In the genomic region with DNA sequence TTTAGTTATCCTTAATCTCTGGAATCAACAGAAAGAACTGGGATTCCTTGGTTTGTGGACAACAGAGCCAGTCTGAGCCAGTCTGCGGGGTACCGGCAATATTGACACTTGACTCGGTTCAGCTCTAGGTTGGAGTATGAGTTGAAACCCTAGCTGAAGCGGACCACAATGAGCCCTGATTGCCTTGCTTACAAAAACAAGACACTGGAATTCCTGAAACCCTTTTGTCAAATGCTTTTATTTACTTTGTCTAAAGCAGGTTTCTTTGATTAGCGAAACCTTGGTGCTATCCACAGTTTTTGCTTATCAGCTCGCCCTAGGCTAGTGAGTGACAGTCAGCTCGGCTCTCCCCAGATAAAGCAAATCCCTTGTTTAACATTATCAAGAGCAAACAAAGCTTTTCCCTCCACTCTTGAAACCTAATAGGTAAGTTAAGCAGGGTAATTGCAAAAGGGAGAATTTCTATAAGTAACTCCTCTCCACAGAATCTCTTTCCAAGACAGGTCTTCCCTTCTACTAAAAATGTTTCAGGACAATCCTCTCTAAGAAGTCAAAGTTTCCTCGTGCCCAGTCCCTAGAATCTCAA, we compare ENCODE assay signal across 9 mouse cellular contexts.
DNase-seq lines count a peak whose midpoint lies in the region; ATAC-seq and TF ChIP-seq lines count a peak whose summit lies in the region.
"Had no signal": no experiment of that assay in that cellular context is flagged by ENCODE, and none has a peak within 500 bp of the region (broad histone marks: within the 10 kb centered on the region; RNA-seq: fewer than 3 reads in every experiment).

No protein-coding gene starts in this region.

- peak overlapping the region; percentile 46 for H3K4me3 ChIP-seq in liver, adult 2 months (ENCODE audit: insufficient read depth, low read depth, low read length)
- peak overlapping the region; percentile 63 for H3K4me3 ChIP-seq in embryonic facial prominence, embryonic 15.5 days (replicated peaks)
- 0 out of 2 replicates have a peak overlapping the region, but pooled peaks have one; percentile 3 for H3K4me3 ChIP-seq in intestine, postnatal 0 days (ENCODE audit: low read depth, low read length)
- peak overlapping the region; percentile 64 for H3K4me3 ChIP-seq in neural tube, embryonic 15.5 days (replicated peaks)
- no peak overlapping the region for H3K4me3 ChIP-seq in thymus, adult 2 months (ENCODE audit: control insufficient read depth, insufficient read depth, low read length)

- H3K4me1 ChIP-seq in liver, adult 2 months (ENCODE audit: control insufficient read depth, insufficient read depth, low read length), result peaks cover 22% of the 10 kb centered on the region
- peaks cover 9% of the 10 kb centered on the region; the same call in 1 of the 2 replicates for H3K4me1 ChIP-seq in embryonic facial prominence, embryonic 15.5 days
- H3K4me1 ChIP-seq in intestine, postnatal 0 days (replicated peaks; ENCODE audit: control insufficient read depth, insufficient read depth, low read length), result no peaks in the 10 kb centered on the region
- peaks cover 35% of the 10 kb centered on the region for H3K4me1 ChIP-seq in neural tube, embryonic 15.5 days
- H3K4me1 ChIP-seq in thymus, adult 2 months (replicated peaks; ENCODE audit: control insufficient read depth, insufficient read depth, low read length), result no peaks in the 10 kb centered on the region

- no peaks in the 10 kb centered on the region for H3K36me3 ChIP-seq in liver, adult 2 months (ENCODE audit: control insufficient read depth, insufficient read depth, low read length)
- H3K36me3 ChIP-seq in embryonic facial prominence, embryonic 15.5 days, result no peaks in the 10 kb centered on the region
- H3K36me3 ChIP-seq in intestine, postnatal 0 days (ENCODE audit: control insufficient read depth, insufficient read depth), result no peaks in the 10 kb centered on the region
- H3K36me3 ChIP-seq in neural tube, embryonic 15.5 days, result no peaks in the 10 kb centered on the region
- H3K36me3 ChIP-seq in thymus, adult 2 months (ENCODE audit: control insufficient read depth, insufficient read depth, low read length), result no peaks in the 10 kb centered on the region

- H3K27ac ChIP-seq in liver, adult 2 months (replicated peaks; ENCODE audit: insufficient read depth, low read depth, low read length), result peak overlapping the region; percentile 48
- H3K27ac ChIP-seq in embryonic facial prominence, embryonic 15.5 days (replicated peaks), result no peak overlapping the region
- H3K27ac ChIP-seq in intestine, postnatal 0 days (ENCODE audit: low read depth, low read length), result no peak overlapping the region
- H3K27ac ChIP-seq in neural tube, embryonic 15.5 days (replicated peaks), result no peak overlapping the region
- no peak overlapping the region for H3K27ac ChIP-seq in thymus, adult 2 months (ENCODE audit: control insufficient read depth, insufficient read depth, low read length)

- no peaks in the 10 kb centered on the region; the same call in 1 of the 2 replicates for H3K79me2 ChIP-seq in liver, adult 2 months (ENCODE audit: control insufficient read depth, insufficient read depth, low read length)

- peak; percentile 56 for DNase-seq in liver, adult 2 months (ENCODE audit: extremely low read depth, low read depth, low spot score)
- no peak for DNase-seq in liver
- no peak for DNase-seq in urinary bladder, postnatal 14 days (ENCODE audit: low spot score)
- DNase-seq in thymus, adult 2 months, result no peak
- no peak for DNase-seq in gastrocnemius, postnatal 4 days (ENCODE audit: low spot score in 2 of 2)
- DNase-seq: cerebellum, adult 2 months had no signal

- H3K9me3 ChIP-seq in embryonic facial prominence, embryonic 15.5 days (replicated peaks), result no peaks in the 10 kb centered on the region
- no peaks in the 10 kb centered on the region for H3K9me3 ChIP-seq in intestine, postnatal 0 days (ENCODE audit: control insufficient read depth)
- H3K9me3 ChIP-seq in neural tube, embryonic 15.5 days (replicated peaks), result no peaks in the 10 kb centered on the region

- no peak for TF ChIP-seq CTCF in liver, adult 2 months (IDR thresholded peaks at IDR 0.05; ENCODE audit: low read depth, low read length)
- no peak for TF ChIP-seq CTCF in intestine, postnatal 0 days (IDR thresholded peaks at IDR 0.05; ENCODE audit: low read depth)
- no peak for TF ChIP-seq CTCF in thymus, adult 2 months (IDR thresholded peaks at IDR 0.05; ENCODE audit: borderline replicate concordance, control insufficient read depth, extremely low read depth, insufficient read depth, low read length, poor library complexity)

- H3K27me3 ChIP-seq in liver, adult 2 months (ENCODE audit: control insufficient read depth, insufficient read depth, low read length), result no peaks in the 10 kb centered on the region
- 0 out of 2 replicates have a peak, but pooled peaks cover 7% of the 10 kb centered on the region for H3K27me3 ChIP-seq in embryonic facial prominence, embryonic 15.5 days
- H3K27me3 ChIP-seq in intestine, postnatal 0 days (replicated peaks; ENCODE audit: control insufficient read depth, insufficient read depth, low read length), result peaks cover 31% of the 10 kb centered on the region; the same call in 1 of the 2 replicates
- H3K27me3 ChIP-seq in neural tube, embryonic 15.5 days (replicated peaks), result no peaks in the 10 kb centered on the region
- peaks cover 9% of the 10 kb centered on the region; the same call in 1 of the 2 replicates for H3K27me3 ChIP-seq in thymus, adult 2 months (ENCODE audit: control insufficient read depth, insufficient read depth, low read length)

- 6% methylated on average over 8 of the region's 8 CpGs for WGBS in liver, adult 2 months
- WGBS in embryonic facial prominence, embryonic 15.5 days, result 32% methylated on average over 8 of the region's 8 CpGs
- 24% methylated on average over 8 of the region's 8 CpGs for WGBS in intestine, postnatal 0 days
- WGBS in neural tube, embryonic 15.5 days, result 13% methylated on average over 8 of the region's 8 CpGs
- 92% methylated on average over 8 of the region's 8 CpGs for WGBS in thymus, adult 2 months

- TF ChIP-seq POLR2A in liver, adult 2 months (IDR thresholded peaks at IDR 0.05; ENCODE audit: extremely low read depth, insufficient read depth, low read length), result no peak
- no peak for TF ChIP-seq POLR2A in thymus, adult 2 months (IDR thresholded peaks at IDR 0.05; ENCODE audit: control insufficient read depth, extremely low read depth, insufficient read depth, low read length, poor library complexity)

- H3K9ac ChIP-seq in liver, adult 2 months (ENCODE audit: low read depth, low read length), result peak overlapping the region; percentile 60
- no peak overlapping the region for H3K9ac ChIP-seq in embryonic facial prominence, embryonic 15.5 days
- H3K9ac ChIP-seq in intestine, postnatal 0 days (ENCODE audit: low read depth, low read length), result no peak overlapping the region
- H3K9ac ChIP-seq in neural tube, embryonic 15.5 days (replicated peaks), result 0 out of 2 replicates have a peak overlapping the region, but pooled peaks have one; percentile 22

- H3K4me2 ChIP-seq in embryonic facial prominence, embryonic 15.5 days (replicated peaks), result peak overlapping the region; percentile 91
- H3K4me2 ChIP-seq in intestine, postnatal 0 days (replicated peaks; ENCODE audit: low read depth), result peak overlapping the region; percentile 31
- peak overlapping the region; percentile 95 for H3K4me2 ChIP-seq in neural tube, embryonic 15.5 days

- no peak for ATAC-seq in embryonic facial prominence, embryonic 15.5 days (ENCODE audit: insufficient number of reproducible peaks, low FRiP score, low TSS enrichment, low read depth)
- ATAC-seq in intestine, postnatal 0 days, result no peak
- ATAC-seq in neural tube, embryonic 15.5 days (ENCODE audit: low FRiP score), result no peak

Comparison
In these comparisons a context has a peak if more than half of its experiments do, and no peak if none do; other contexts are left out.
1. H3K9ac ChIP-seq: peak in liver, adult 2 months (single experiment) and neural tube, embryonic 15.5 days (single experiment); none in embryonic facial prominence, embryonic 15.5 days (single experiment) and intestine, postnatal 0 days (single experiment).
2. H3K4me2 ChIP-seq: peak in every context shown above with its lines; median percentile 95 in neural tube, embryonic 15.5 days; 91 in embryonic facial prominence, embryonic 15.5 days; 31 in intestine, postnatal 0 days.